Mouse (Mus musculus) testis, adult 2 months (tissue): ENCODE measurements around the gene Selenoi.

Source experiments
- CTCF ChIP-seq: fragments of 200-500 bp; IDR thresholded peaks from 2 replicates; pipeline ENCODE4 v1.5.1; 2012; ENCODE audit warnings: low read depth, mild to moderate bottlenecking, inconsistent platforms, low read length, moderate library complexity; ENCODE audit not compliant: control insufficient read depth, insufficient read depth, insufficient replicate concordance
- POLR2A ChIP-seq: fragments of 200-500 bp; IDR thresholded peaks from 2 replicates; pipeline ENCODE4 v1.6.1; 2012; ENCODE audit warnings: low read depth, mild to moderate bottlenecking, inconsistent platforms, low read length, moderate library complexity; ENCODE audit not compliant: control insufficient read depth

DNA sequence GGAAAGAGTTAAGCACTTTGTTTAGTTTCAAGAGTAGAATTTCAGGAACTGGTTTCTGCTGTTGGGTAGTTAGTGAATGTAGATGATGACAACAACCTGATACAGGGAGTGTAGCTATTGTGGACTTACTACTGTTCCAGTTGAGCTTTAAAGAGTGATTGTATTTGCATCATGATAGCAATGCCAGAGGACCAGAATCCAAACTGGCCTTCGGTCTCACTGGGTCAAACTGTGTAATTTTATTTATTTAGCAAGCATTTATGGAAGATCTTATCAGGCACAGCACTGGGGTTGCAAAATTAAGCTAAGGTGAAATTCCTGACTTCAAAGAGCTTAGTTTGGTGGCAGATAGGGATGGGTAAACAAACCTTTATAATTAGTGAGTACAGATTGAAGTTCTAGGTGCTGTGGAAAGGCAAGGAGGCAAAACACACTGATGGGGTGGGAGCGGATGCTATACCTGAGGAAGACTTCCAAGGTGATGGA, 3.3 kb downstream of the Selenoi start:
- TF ChIP-seq CTCF (no peak), POLR2A (no peak)
